Mouse (Mus musculus) brown adipose tissue, adult 24 weeks (tissue): ENCODE results near the gene Usp4. TPM values are rescaled to one million over a fixed set of nuclear protein-coding genes. Genes with fewer than 3 reads are reported as not detected.

Experiments used
- H3K27ac ChIP-seq: fragments of 200-500 bp; replicated peaks from 2 replicates; pipeline ENCODE4 v1.5.1; 2012; ENCODE audit warnings: low read depth, mild to moderate bottlenecking, low read length
- H3K4me1 ChIP-seq: fragments of 200-500 bp; 2 replicates; pipeline ENCODE4 v1.6.1; 2012; ENCODE audit warnings: low read length, mixed read lengths; ENCODE audit not compliant: control insufficient read depth, insufficient read depth, insufficient read length
- H3K4me3 ChIP-seq: fragments of 200-500 bp; 2 replicates; pipeline ENCODE4 v1.5.1; 2012; ENCODE audit warnings: low read depth, mild to moderate bottlenecking, low read length, moderate library complexity; ENCODE audit not compliant: insufficient read depth
- polyA plus RNA-seq: library from polyadenylated mRNA; stranded (reverse); fragments of >200 nt; gene quantifications from 2 replicates; pipeline ENCODE4 v1.2.4, GENCODE M21; 2012; ENCODE audit not compliant: missing spikeins, insufficient read depth, insufficient read length

Usp4 gene
- polyA plus RNA-seq, 1 experiment: 48.4 TPM

DNA sequence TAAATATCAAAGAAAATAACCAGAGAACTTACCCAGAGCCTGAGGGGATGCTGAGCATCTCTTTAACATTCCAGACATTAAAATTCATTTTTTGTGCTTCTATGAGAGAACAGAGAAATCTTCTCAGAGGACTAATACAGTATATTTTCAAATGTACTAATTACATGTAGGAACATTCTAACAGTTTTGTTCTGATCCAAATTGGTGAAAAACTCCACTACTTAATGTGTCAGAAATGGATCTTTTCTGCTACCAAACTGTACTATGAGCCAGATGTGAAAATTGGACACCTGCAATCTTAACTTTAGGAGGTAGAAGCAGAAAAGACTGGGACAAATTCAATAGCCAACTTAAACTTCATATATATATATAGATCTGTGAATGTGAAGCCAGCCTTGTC, 80.7 kb downstream of the Usp4 start, which contains the start of gene Ccdc36:
Gene Ccdc36 (minus strand): TSS at position 101 of the 400 bp plus-strand sequence.
- H3K4me3 ChIP-seq: no peak within 1 kb of the TSS
- H3K4me1 ChIP-seq: no peaks in the 10 kb centered on the region
- H3K27ac ChIP-seq: no peak within 1 kb of the TSS

- Histone ChIP-seq H3K4me1 (no peaks in the 10 kb centered on the region), H3K27ac (no peak overlapping the region), H3K4me3 (no peak overlapping the region; the same call in 1 of the 2 replicates)
These were observed 83.9 kb downstream of the Usp4 start for GRCm38 (mm10) chr9:108431431-108432067.

- H3K4me1 ChIP-seq: peaks cover 2% of the 10 kb centered on the region; the same call in 1 of the 2 replicates
- no peak within 1 kb of the TSS for H3K27ac ChIP-seq
- H3K4me3 ChIP-seq: no peak within 1 kb of the TSS
These were observed 88.5 kb downstream of the Usp4 start, which contains the start of gene BC048562 for GRCm38 (mm10) chr9:108436182-108436581. Gene BC048562 (plus strand): TSS chr9:108436482.

DNA sequence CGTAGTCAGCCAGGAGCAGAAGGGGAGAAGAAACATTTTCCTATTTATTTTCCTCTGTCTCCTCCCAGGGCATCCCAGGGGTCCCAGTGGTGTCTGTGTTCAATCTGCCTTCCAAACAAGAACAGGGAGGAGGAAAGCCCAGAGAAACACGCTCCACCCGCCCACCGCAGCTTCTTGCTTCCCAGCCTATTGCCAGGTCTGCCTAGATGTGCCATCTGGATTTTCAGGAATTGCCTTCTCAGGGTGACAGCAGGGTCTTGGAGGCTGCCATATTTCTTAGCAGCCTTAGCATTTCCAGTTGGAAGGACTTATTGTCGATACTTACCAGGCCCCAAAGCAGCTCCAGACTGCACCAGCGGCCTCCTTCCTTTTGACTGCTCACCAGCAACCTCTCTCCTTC, 91.5 kb downstream of the Usp4 start:
- Histone ChIP-seq H3K27ac (no peak overlapping the region), H3K4me3 (no peak overlapping the region), H3K4me1 (peaks cover 5% of the 10 kb centered on the region; the same call in 1 of the 2 replicates)

DNA sequence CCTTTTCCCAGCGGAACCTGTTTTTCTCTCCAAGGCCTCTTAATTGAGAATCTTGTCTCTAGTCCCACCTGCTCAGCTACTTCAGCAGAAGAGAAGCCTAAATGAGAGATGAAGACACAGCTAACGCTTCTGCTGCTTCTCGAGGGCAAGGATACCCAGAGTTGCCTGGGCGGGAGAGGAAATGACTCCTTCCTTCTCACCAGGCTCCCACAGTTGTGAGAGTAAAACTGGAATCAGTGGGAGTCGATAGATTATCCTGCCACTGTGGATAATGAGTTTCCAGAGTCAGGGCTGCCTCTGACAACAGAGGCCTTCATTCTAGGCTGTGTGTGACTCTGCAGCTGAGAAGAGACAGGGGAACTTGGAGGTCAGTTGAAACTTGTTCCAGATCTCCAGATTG, 92.8 kb downstream of the Usp4 start:
- Histone ChIP-seq H3K4me1 (peaks cover 5% of the 10 kb centered on the region; the same call in 1 of the 2 replicates), H3K27ac (no peak overlapping the region), H3K4me3 (no peak overlapping the region)

DNA sequence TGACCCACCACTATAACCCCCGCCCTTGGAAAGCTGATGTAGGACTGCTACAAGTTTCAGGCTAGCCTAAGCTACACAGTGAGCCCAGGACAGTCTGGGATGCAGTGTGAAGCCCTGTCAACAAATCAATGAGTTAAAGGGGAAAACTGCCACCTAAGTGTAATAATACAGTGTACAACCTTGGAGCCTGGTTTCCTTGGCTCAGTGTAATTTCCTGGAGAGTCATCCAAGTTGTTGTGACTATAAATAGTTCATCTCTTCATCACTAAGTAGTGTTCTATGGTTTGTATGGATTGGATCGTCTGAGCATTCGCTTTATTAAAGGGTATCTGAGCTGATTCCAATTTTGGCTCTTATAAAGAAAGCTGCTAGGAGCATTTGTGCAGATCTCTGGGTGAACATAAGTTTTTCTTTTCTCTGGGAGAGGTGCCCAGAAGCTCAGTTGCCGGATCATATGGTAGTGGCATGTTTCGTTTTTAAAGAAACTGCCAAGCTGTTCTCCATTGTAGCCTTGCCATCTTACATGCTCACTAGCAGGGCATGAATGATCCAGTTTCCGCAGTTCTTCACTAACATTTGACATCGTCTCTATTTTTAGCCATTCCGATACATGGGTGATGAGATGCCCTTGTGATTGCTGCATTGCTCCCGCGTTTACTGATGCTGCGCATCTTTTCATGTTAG, 93.7 kb downstream of the Usp4 start:
- H3K4me1 ChIP-seq: peaks cover 5% of the 10 kb centered on the region; the same call in 1 of the 2 replicates
- H3K27ac ChIP-seq: no peak overlapping the region
- no peak overlapping the region for H3K4me3 ChIP-seq

Other genes starting within 250 kb of the Usp4 start
- gene Bsn, start 157.5 kb upstream of the Usp4 start, polyA plus RNA-seq: 0.24 and 0.29 TPM in 2 replicates
- 116 and 133 TPM in 2 replicates for gene Dag1, start 83.9 kb upstream of the Usp4 start, polyA plus RNA-seq
- 21.6 and 23.1 TPM in 2 replicates for gene Nicn1, start 57.4 kb upstream of the Usp4 start, polyA plus RNA-seq
- gene Amt, start 51.0 kb upstream of the Usp4 start, polyA plus RNA-seq: 2.0 and 2.8 TPM in 2 replicates
- 299 and 302 TPM in 2 replicates for gene Rhoa, start 41.7 kb upstream of the Usp4 start, polyA plus RNA-seq
- gene Tcta, start 41.7 kb upstream of the Usp4 start, polyA plus RNA-seq: 24.2 and 32.4 TPM in 2 replicates
- 770 and 989 TPM in 2 replicates for gene Gpx1, start 8.9 kb upstream of the Usp4 start, polyA plus RNA-seq
- gene 1700102P08Rik, start 45.0 kb downstream of the Usp4 start, polyA plus RNA-seq: not detected in 2 replicates
- gene Ccdc36, start 80.6 kb downstream of the Usp4 start, polyA plus RNA-seq: not detected in 2 replicates
- gene BC048562, start 88.6 kb downstream of the Usp4 start, polyA plus RNA-seq: not detected in 2 replicates
- 8.2 and 11.6 TPM in 2 replicates for gene Ccdc71, start 112.7 kb downstream of the Usp4 start, polyA plus RNA-seq
- gene Klhdc8b, start 113.7 kb downstream of the Usp4 start, polyA plus RNA-seq: 4.4 and 6.9 TPM in 2 replicates
- 19.1 and 38.4 TPM in 2 replicates for gene Lamb2, start 131.9 kb downstream of the Usp4 start, polyA plus RNA-seq
- 35.9 and 48.5 TPM in 2 replicates for gene Usp19, start 142.7 kb downstream of the Usp4 start, polyA plus RNA-seq
- gene Qars, start 159.9 kb downstream of the Usp4 start, polyA plus RNA-seq: 85.0 and 107 TPM in 2 replicates
- 40.9 and 45.7 TPM in 2 replicates for gene Qrich1, start 169.0 kb downstream of the Usp4 start, polyA plus RNA-seq
- 18.9 and 21.5 TPM in 2 replicates for gene Impdh2, start 212.4 kb downstream of the Usp4 start, polyA plus RNA-seq
- gene Ndufaf3, start 219.6 kb downstream of the Usp4 start, polyA plus RNA-seq: 91.2 and 111 TPM in 2 replicates
- 57.1 and 58.3 TPM in 2 replicates for gene Dalrd3, start 222.0 kb downstream of the Usp4 start, polyA plus RNA-seq
- gene Wdr6, start 230.9 kb downstream of the Usp4 start, polyA plus RNA-seq: 14.6 TPM in 2 replicates
- 0.83 and 1.3 TPM in 2 replicates for gene P4htm, start 249.8 kb downstream of the Usp4 start, polyA plus RNA-seq